Mouse (Mus musculus) stomach, postnatal 0 days (tissue): ENCODE data around the gene Dnmt3a. TPM values are rescaled to one million over a fixed set of nuclear protein-coding genes. Genes with fewer than 3 reads are reported as not detected.

ENCODE experiments used
- ATAC-seq: fragments of 200-750 bp; cut with Nextera tagmentation; 2 replicates; pipeline ENCODE4 v1.8.0; 2017; ENCODE audit not compliant: low FRiP score, low TSS enrichment
- DNase-seq: peaks from one replicate; pipeline ENCODE4 v3.0.0-alpha.2; 2016; ENCODE audit warnings: low spot score
- H3K27ac ChIP-seq: fragments of 300-500 bp; sonication (generic); replicated peaks from 2 replicates; pipeline ENCODE4 v1.5.1; 2014; ENCODE audit warnings: mild to moderate bottlenecking, control low read depth
- H3K27me3 ChIP-seq: fragments of 300-500 bp; sonication (generic); 2 replicates; pipeline ENCODE4 v1.6.1; 2014; ENCODE audit warnings: low read length; ENCODE audit not compliant: control insufficient read depth, insufficient read depth
- H3K36me3 ChIP-seq: fragments of 300-500 bp; sonication (generic); 2 replicates; pipeline ENCODE4 v1.6.1; 2014; ENCODE audit warnings: low read length, mixed read lengths; ENCODE audit not compliant: control insufficient read depth, insufficient read depth
- H3K4me1 ChIP-seq: fragments of 300-500 bp; sonication (generic); replicated peaks from 2 replicates; pipeline ENCODE4 v1.6.1; 2014; ENCODE audit warnings: antibody characterized with exemption; ENCODE audit not compliant: control insufficient read depth, insufficient read depth
- H3K4me2 ChIP-seq: fragments of 300-500 bp; sonication (generic); replicated peaks from 2 replicates; pipeline ENCODE4 v1.6.1; 2014; ENCODE audit warnings: low read depth, mild to moderate bottlenecking, control low read depth, moderate library complexity
- H3K4me3 ChIP-seq: fragments of 300-500 bp; sonication (generic); 2 replicates; pipeline ENCODE4 v1.5.1; 2014; ENCODE audit warnings: low read depth, low read length, control low read depth
- H3K9ac ChIP-seq: fragments of 300-500 bp; sonication (generic); 2 replicates; pipeline ENCODE4 v1.6.1; 2014; ENCODE audit warnings: mild to moderate bottlenecking, low read length, control low read depth, mixed read lengths
- H3K9me3 ChIP-seq: fragments of 300-500 bp; sonication (generic); 2 replicates; pipeline ENCODE4 v1.6.1; 2016; ENCODE audit warnings: low read length; ENCODE audit not compliant: control insufficient read depth
- CTCF ChIP-seq: IDR thresholded peaks from 2 replicates; pipeline ENCODE4 v1.5.1; 2016; ENCODE audit warnings: antibody characterized with exemption, low read depth, mild to moderate bottlenecking, moderate library complexity
- EP300 ChIP-seq: optimal IDR thresholded peaks from 2 replicates; pipeline ENCODE3; 2016; ENCODE audit warnings: antibody characterized with exemption
- WGBS: fragments of 180-500 bp; shearing (Covaris S2); extraction: QIAGEN DNeasy Blood & Tissue Kit; methylation state at CpG from one replicate; pipeline ENCODE4 v1.1.7; 2014; 5-methylcytosine and 5-hydroxymethylcytosine counted together
- polyA plus RNA-seq: library from polyadenylated mRNA; unstranded; fragments of >200 nt; fragmentation: Nextera tagmentation; extraction: Ambion mirVana; gene quantifications from 2 replicates; pipeline ENCODE4 v1.2.1, GENCODE M21; 2015

The Dnmt3a gene
- polyA plus RNA-seq, 1 experiment from 2014 or later, result 44.0 TPM

GRCm38 (mm10) chr12:3837081-3837832 lies 31.4 kb downstream of the Dnmt3a start:
- Histone ChIP-seq H3K9ac (no peak overlapping the region), H3K4me1 (peaks cover 19% of the 10 kb centered on the region; the same call in 1 of the 2 replicates), H3K27ac (no peak overlapping the region), H3K36me3 (peaks cover 12% of the 10 kb centered on the region), H3K27me3 (no peaks in the 10 kb centered on the region), H3K4me3 (no peak overlapping the region), H3K9me3 (no peaks in the 10 kb centered on the region), H3K4me2 (no peak overlapping the region)
- 68% methylated on average over 9 of the region's 9 CpGs for WGBS
- ATAC-seq, result no peak
- TF ChIP-seq CTCF, result no peak
- no peak for TF ChIP-seq EP300
- no peak for DNase-seq

GRCm38 (mm10) chr12:3838009-3838408 lies 32.2 kb downstream of the Dnmt3a start:
- WGBS, result 71% methylated on average over 4 of the region's 4 CpGs
- no peak for TF ChIP-seq EP300
- TF ChIP-seq CTCF, result no peak
- ATAC-seq, result no peak

GRCm38 (mm10) chr12:3839662-3840061 lies 33.9 kb downstream of the Dnmt3a start:
- TF ChIP-seq EP300 (no peak), CTCF (no peak)
- H3K9me3 ChIP-seq, result no peaks in the 10 kb centered on the region
- DNase-seq (no peak), ATAC-seq (no peak)
- 100% methylated on average over 1 of the region's 1 CpGs for WGBS
- H3K4me1 ChIP-seq, result peaks cover 2% of the 10 kb centered on the region; the same call in 1 of the 2 replicates
- H3K9ac ChIP-seq, result no peak overlapping the region
- peaks cover 12% of the 10 kb centered on the region for H3K36me3 ChIP-seq
- no peak overlapping the region for H3K4me3 ChIP-seq
- no peak overlapping the region for H3K27ac ChIP-seq
- no peaks in the 10 kb centered on the region for H3K27me3 ChIP-seq
- no peak overlapping the region for H3K4me2 ChIP-seq

More at GRCm38 (mm10) chr12:3838009-3838408, 32.2 kb downstream of the Dnmt3a start:
- no peaks in the 10 kb centered on the region for H3K27me3 ChIP-seq
- no peak for DNase-seq
- no peak overlapping the region for H3K9ac ChIP-seq
- H3K27ac ChIP-seq, result no peak overlapping the region
- no peaks in the 10 kb centered on the region for H3K9me3 ChIP-seq
- peaks cover 13% of the 10 kb centered on the region; the same call in 1 of the 2 replicates for H3K4me1 ChIP-seq
- H3K36me3 ChIP-seq, result peaks cover 12% of the 10 kb centered on the region
- H3K4me3 ChIP-seq, result no peak overlapping the region
- no peak overlapping the region for H3K4me2 ChIP-seq

GRCm38 (mm10) chr12:3841121-3841520 lies 35.3 kb downstream of the Dnmt3a start:
- Histone ChIP-seq H3K27me3 (no peaks in the 10 kb centered on the region), H3K4me2 (no peak overlapping the region), H3K36me3 (peaks cover 12% of the 10 kb centered on the region), H3K4me1 (no peaks in the 10 kb centered on the region; the same call in 1 of the 2 replicates), H3K9me3 (no peaks in the 10 kb centered on the region), H3K9ac (no peak overlapping the region), H3K27ac (no peak overlapping the region), H3K4me3 (no peak overlapping the region)
- 53% methylated on average over 4 of the region's 4 CpGs for WGBS
- TF ChIP-seq CTCF, result no peak
- no peak for TF ChIP-seq EP300
- no peak for DNase-seq
- no peak for ATAC-seq

- H3K9me3 ChIP-seq, result no peaks in the 10 kb centered on the region
- TF ChIP-seq EP300, result no peak
- TF ChIP-seq CTCF, result peak; percentile 49
- H3K27ac ChIP-seq, result peak overlapping the region; percentile 63
- H3K36me3 ChIP-seq, result peaks cover 3% of the 10 kb centered on the region
- DNase-seq, result no peak
- whole genome bisulfite sequencing, result 38% methylated on average over 6 of the region's 6 CpGs
- ATAC-seq, result no peak
- no peaks in the 10 kb centered on the region for H3K27me3 ChIP-seq
- no peaks in the 10 kb centered on the region; the same call in 1 of the 2 replicates for H3K4me1 ChIP-seq
- no peak overlapping the region for H3K4me3 ChIP-seq
- H3K4me2 ChIP-seq, result no peak overlapping the region
- H3K9ac ChIP-seq, result no peak overlapping the region
Observed at GRCm38 (mm10) chr12:3842843-3843242, 37.0 kb downstream of the Dnmt3a start.

- no peaks in the 10 kb centered on the region; the same call in 1 of the 2 replicates for H3K4me1 ChIP-seq
- peaks cover 2% of the 10 kb centered on the region; the same call in 1 of the 2 replicates for H3K36me3 ChIP-seq
- 13% methylated on average over 7 of the region's 7 CpGs for WGBS
- H3K9me3 ChIP-seq, result no peaks in the 10 kb centered on the region
- no peak overlapping the region for H3K9ac ChIP-seq
- H3K4me3 ChIP-seq, result no peak overlapping the region
- ATAC-seq, result peak; percentile 75
- peak; percentile 42 for DNase-seq
- H3K4me2 ChIP-seq, result no peak overlapping the region
- H3K27ac ChIP-seq, result peak overlapping the region; percentile 63
- peak; percentile 42 for TF ChIP-seq CTCF
- TF ChIP-seq EP300, result no peak
- no peaks in the 10 kb centered on the region for H3K27me3 ChIP-seq
Observed at GRCm38 (mm10) chr12:3843371-3843861, 37.6 kb downstream of the Dnmt3a start.
